Mouse (Mus musculus) kidney, postnatal 0 days (tissue): ENCODE measurements around the gene Isx. TPM values are rescaled to one million over a fixed set of nuclear protein-coding genes. Genes with fewer than 3 reads are reported as not detected.

ENCODE experiments used
- ATAC-seq: fragments of 200-750 bp; cut with Nextera tagmentation; replicated peaks from 2 replicates; pipeline ENCODE4 v1.8.0; 2017; ENCODE audit warnings: low read depth, moderate number of reproducible peaks, moderate TSS enrichment, moderate library complexity; ENCODE audit not compliant: low FRiP score
- DNase-seq: peaks from one replicate; pipeline ENCODE4 v3.0.0-alpha.2; 2016; ENCODE audit warnings: low spot score
- H3K27ac ChIP-seq: fragments of 300-500 bp; sonication (generic); 2 replicates; pipeline ENCODE4 v1.5.1; 2014; ENCODE audit warnings: mild to moderate bottlenecking
- H3K27me3 ChIP-seq: fragments of 300-500 bp; sonication (generic); 2 replicates; pipeline ENCODE4 v1.6.1; 2014; ENCODE audit warnings: low read length, mixed read lengths; ENCODE audit not compliant: insufficient read depth
- H3K36me3 ChIP-seq: fragments of 300-500 bp; sonication (generic); 2 replicates; pipeline ENCODE4 v1.6.1; 2014; ENCODE audit warnings: low read length, mixed read lengths; ENCODE audit not compliant: insufficient read depth
- H3K4me1 ChIP-seq: fragments of 300-500 bp; sonication (generic); replicated peaks from 2 replicates; pipeline ENCODE4 v1.6.1; 2014; ENCODE audit warnings: antibody characterized with exemption, low read length, mixed read lengths; ENCODE audit not compliant: insufficient read depth
- H3K4me2 ChIP-seq: fragments of 300-500 bp; sonication (generic); 2 replicates; pipeline ENCODE4 v1.6.1; 2014; ENCODE audit warnings: mild to moderate bottlenecking, low read length, moderate library complexity, mixed read lengths
- H3K4me3 ChIP-seq: fragments of 300-500 bp; sonication (generic); replicated peaks from 2 replicates; pipeline ENCODE4 v1.5.1; 2014; ENCODE audit warnings: low read depth, low read length
- H3K9ac ChIP-seq: fragments of 300-500 bp; sonication (generic); 2 replicates; pipeline ENCODE4 v1.6.1; 2014; ENCODE audit warnings: low read depth, low read length
- H3K9me3 ChIP-seq: fragments of 300-500 bp; sonication (generic); replicated peaks from 2 replicates; pipeline ENCODE4 v1.6.1; 2016; ENCODE audit warnings: low read length, inconsistent platforms, mixed read lengths
- CTCF ChIP-seq: IDR thresholded peaks from 2 replicates; pipeline ENCODE4 v1.5.1; 2016; ENCODE audit warnings: antibody characterized with exemption, low read depth, mild to moderate bottlenecking, moderate library complexity
- WGBS: fragments of 180-500 bp; shearing (Covaris S2); extraction: QIAGEN DNeasy Blood & Tissue Kit; methylation state at CpG from one replicate; pipeline ENCODE4 v1.1.7; 2014; 5-methylcytosine and 5-hydroxymethylcytosine counted together
- polyA plus RNA-seq: library from polyadenylated mRNA; unstranded; fragments of >200 nt; fragmentation: Nextera tagmentation; extraction: Ambion mirVana; gene quantifications from 2 replicates; pipeline ENCODE4 v1.2.1, GENCODE M21; 2015

Isx gene
- polyA plus RNA-seq, 1 experiment from 2014 or later = 0.11 TPM

GRCm38 (mm10) chr8:74851837-74852236 is 21.1 kb upstream of the Isx start:
- Histone ChIP-seq H3K36me3 (no peaks in the 10 kb centered on the region), H3K9me3 (no peaks in the 10 kb centered on the region), H3K4me2 (no peak overlapping the region), H3K27me3 (no peaks in the 10 kb centered on the region), H3K9ac (no peak overlapping the region), H3K4me1 (no peaks in the 10 kb centered on the region), H3K27ac (no peak overlapping the region), H3K4me3 (no peak overlapping the region)
- TF ChIP-seq CTCF = no peak
- ATAC-seq (peak; percentile 59; the same call in 1 of the 2 replicates), DNase-seq (peak; percentile 69)
- 16% methylated on average over 3 of the region's 3 CpGs for WGBS

GRCm38 (mm10) chr8:74853488-74853887 is 19.5 kb upstream of the Isx start:
- Histone ChIP-seq H3K4me3 (no peak overlapping the region), H3K36me3 (no peaks in the 10 kb centered on the region), H3K27ac (no peak overlapping the region), H3K4me1 (no peaks in the 10 kb centered on the region), H3K9me3 (no peaks in the 10 kb centered on the region), H3K4me2 (no peak overlapping the region), H3K27me3 (no peaks in the 10 kb centered on the region), H3K9ac (no peak overlapping the region)
- TF ChIP-seq CTCF = peak; percentile 56
- no peak for ATAC-seq
- DNase-seq = peak; percentile 44
- 28% methylated on average over 5 of the region's 5 CpGs for WGBS

GRCm38 (mm10) chr8:74854786-74855185 is 18.2 kb upstream of the Isx start:
- DNase-seq = no peak
- Histone ChIP-seq H3K4me1 (no peaks in the 10 kb centered on the region), H3K4me3 (no peak overlapping the region), H3K9ac (no peak overlapping the region), H3K27me3 (no peaks in the 10 kb centered on the region), H3K9me3 (no peaks in the 10 kb centered on the region), H3K27ac (no peak overlapping the region), H3K4me2 (no peak overlapping the region), H3K36me3 (no peaks in the 10 kb centered on the region)
- WGBS = 91% methylated on average over 4 of the region's 4 CpGs
- ATAC-seq = no peak
- TF ChIP-seq CTCF = no peak

- no peak overlapping the region for H3K27ac ChIP-seq
- no peak overlapping the region for H3K9ac ChIP-seq
- H3K4me2 ChIP-seq = no peak overlapping the region
- H3K36me3 ChIP-seq = no peaks in the 10 kb centered on the region
- WGBS = 92% methylated on average over 3 of the region's 3 CpGs
- DNase-seq (no peak), ATAC-seq (no peak)
- H3K27me3 ChIP-seq = no peaks in the 10 kb centered on the region
- no peak for TF ChIP-seq CTCF
- no peaks in the 10 kb centered on the region for H3K9me3 ChIP-seq
- H3K4me3 ChIP-seq = no peak overlapping the region
- H3K4me1 ChIP-seq = no peaks in the 10 kb centered on the region
Observed at GRCm38 (mm10) chr8:74855341-74855740, 17.6 kb upstream of the Isx start.

- ATAC-seq (no peak), DNase-seq (no peak)
- no peak overlapping the region for H3K9ac ChIP-seq
- H3K4me3 ChIP-seq = no peak overlapping the region
- no peak overlapping the region for H3K27ac ChIP-seq
- H3K36me3 ChIP-seq = no peaks in the 10 kb centered on the region
- 81% methylated on average over 4 of the region's 4 CpGs for WGBS
- H3K4me1 ChIP-seq = no peaks in the 10 kb centered on the region
- TF ChIP-seq CTCF = no peak
- no peaks in the 10 kb centered on the region for H3K27me3 ChIP-seq
- no peaks in the 10 kb centered on the region for H3K9me3 ChIP-seq
- no peak overlapping the region for H3K4me2 ChIP-seq
Observed at GRCm38 (mm10) chr8:74859241-74859640, 13.7 kb upstream of the Isx start.

GRCm38 (mm10) chr8:74860449-74860848 is 12.5 kb upstream of the Isx start:
- Histone ChIP-seq H3K36me3 (no peaks in the 10 kb centered on the region), H3K4me2 (no peak overlapping the region), H3K4me3 (no peak overlapping the region), H3K9ac (no peak overlapping the region), H3K27ac (no peak overlapping the region), H3K4me1 (no peaks in the 10 kb centered on the region), H3K9me3 (no peaks in the 10 kb centered on the region), H3K27me3 (no peaks in the 10 kb centered on the region)
- ATAC-seq = no peak
- no peak for TF ChIP-seq CTCF
- DNase-seq = no peak
- WGBS = 73% methylated on average over 6 of the region's 6 CpGs

GRCm38 (mm10) chr8:74862598-74862997 is 10.4 kb upstream of the Isx start:
- H3K9me3 ChIP-seq = no peaks in the 10 kb centered on the region
- H3K9ac ChIP-seq = no peak overlapping the region
- 74% methylated on average over 2 of the region's 2 CpGs for WGBS
- ATAC-seq (no peak), DNase-seq (no peak)
- H3K27ac ChIP-seq = no peak overlapping the region
- no peak overlapping the region for H3K4me2 ChIP-seq
- no peaks in the 10 kb centered on the region for H3K36me3 ChIP-seq
- H3K27me3 ChIP-seq = no peaks in the 10 kb centered on the region
- TF ChIP-seq CTCF = no peak
- no peak overlapping the region for H3K4me3 ChIP-seq
- no peaks in the 10 kb centered on the region for H3K4me1 ChIP-seq
